Mouse (Mus musculus) midbrain, embryonic 12.5 days (tissue): Measurements from ENCODE around the gene Wnt7a. TPM values are rescaled to one million over a fixed set of nuclear protein-coding genes. Genes with fewer than 3 reads are reported as not detected.

ENCODE experiments used
- ATAC-seq: fragments of 200-750 bp; cut with Nextera tagmentation; 2 replicates; pipeline ENCODE4 v1.8.0; 2017; ENCODE audit warnings: low read depth, moderate TSS enrichment, moderate library complexity; ENCODE audit not compliant: low FRiP score
- H3K27ac ChIP-seq: fragments of 300-500 bp; sonication (generic); replicated peaks from 2 replicates; pipeline ENCODE4 v1.5.1; 2016; ENCODE audit warnings: mild to moderate bottlenecking
- H3K27me3 ChIP-seq: fragments of 300-500 bp; sonication (generic); 2 replicates; pipeline ENCODE4 v1.6.1; 2016; ENCODE audit warnings: mild to moderate bottlenecking
- H3K36me3 ChIP-seq: fragments of 300-500 bp; sonication (generic); 2 replicates; pipeline ENCODE4 v1.6.1; 2016
- H3K4me1 ChIP-seq: fragments of 300-500 bp; sonication (generic); 2 replicates; pipeline ENCODE4 v1.6.1; 2016
- H3K4me2 ChIP-seq: fragments of 300-500 bp; sonication (generic); replicated peaks from 2 replicates; pipeline ENCODE4 v1.6.1; 2016; ENCODE audit warnings: mild to moderate bottlenecking, moderate library complexity
- H3K4me3 ChIP-seq: fragments of 300-500 bp; sonication (generic); 2 replicates; pipeline ENCODE4 v1.5.1; 2016; ENCODE audit warnings: mild to moderate bottlenecking
- H3K9ac ChIP-seq: fragments of 300-500 bp; sonication (generic); replicated peaks from 2 replicates; pipeline ENCODE4 v1.6.1; 2016; ENCODE audit warnings: mild to moderate bottlenecking, moderate library complexity
- H3K9me3 ChIP-seq: fragments of 300-500 bp; sonication (generic); 2 replicates; pipeline ENCODE4 v1.6.1; 2016; ENCODE audit warnings: mild to moderate bottlenecking
- WGBS: fragments of 180-500 bp; shearing (Covaris S2); methylation state at CpG from one replicate; pipeline ENCODE4 v1.1.7; 2016; 5-methylcytosine and 5-hydroxymethylcytosine counted together
- polyA plus RNA-seq: library from polyadenylated mRNA; unstranded; fragments of >200 nt; fragmentation: Nextera tagmentation; extraction: Ambion mirVana; gene quantifications from 2 replicates; pipeline ENCODE4 v1.2.1, GENCODE M21; 2016

Gene Wnt7a
- polyA plus RNA-seq, 1 experiment from 2014 or later: 16.4 TPM

DNA sequence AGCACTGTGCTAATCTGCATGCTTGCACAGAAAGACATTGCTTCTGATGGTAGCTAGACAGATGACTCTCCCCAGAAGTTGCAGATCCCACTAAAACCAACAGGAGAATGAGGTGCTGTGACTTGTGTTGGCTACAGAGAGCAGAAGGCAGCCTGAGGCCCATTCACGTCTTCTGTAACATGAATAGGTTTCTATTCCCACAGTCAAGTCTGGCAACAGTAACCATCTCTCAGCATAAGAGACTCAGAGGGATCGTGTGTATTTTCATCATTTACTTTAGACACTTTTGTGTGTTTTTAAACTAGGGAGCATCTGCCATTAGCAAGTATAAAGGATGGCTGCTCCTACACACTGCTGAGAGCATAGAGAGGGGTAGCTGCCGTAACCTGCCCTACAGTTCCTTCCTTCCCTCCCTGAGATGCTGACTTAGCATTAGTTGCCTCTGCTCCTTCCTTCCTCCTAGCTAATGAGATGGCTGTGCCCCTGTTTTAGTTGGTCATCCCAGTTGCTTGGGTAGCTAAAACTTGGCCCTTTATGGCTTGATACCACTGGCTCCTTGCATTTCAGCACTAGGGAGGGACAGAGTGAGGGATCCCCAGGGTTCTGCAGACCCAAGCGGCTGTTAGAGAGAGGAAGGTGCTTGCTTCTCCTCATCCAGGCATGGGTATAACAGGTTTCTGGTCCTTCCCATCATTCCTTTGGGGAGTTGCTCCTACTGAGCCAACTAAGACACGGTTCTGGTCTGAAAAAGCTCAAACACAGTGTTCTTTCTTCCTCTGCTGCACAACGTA lies 52.1 kb downstream of the Wnt7a start:
- H3K27ac ChIP-seq: no peak overlapping the region
- no peak for ATAC-seq
- WGBS: 86% methylated on average over 6 of the region's 6 CpGs
- 0 out of 2 replicates have a peak, but pooled peaks cover under 1% of the 10 kb centered on the region for H3K36me3 ChIP-seq
- H3K9ac ChIP-seq: no peak overlapping the region
- no peak overlapping the region for H3K4me3 ChIP-seq
- H3K4me2 ChIP-seq: no peak overlapping the region
- no peaks in the 10 kb centered on the region for H3K9me3 ChIP-seq
- H3K4me1 ChIP-seq: peaks cover 4% of the 10 kb centered on the region; the same call in 1 of the 2 replicates
- peaks cover 13% of the 10 kb centered on the region for H3K27me3 ChIP-seq

DNA sequence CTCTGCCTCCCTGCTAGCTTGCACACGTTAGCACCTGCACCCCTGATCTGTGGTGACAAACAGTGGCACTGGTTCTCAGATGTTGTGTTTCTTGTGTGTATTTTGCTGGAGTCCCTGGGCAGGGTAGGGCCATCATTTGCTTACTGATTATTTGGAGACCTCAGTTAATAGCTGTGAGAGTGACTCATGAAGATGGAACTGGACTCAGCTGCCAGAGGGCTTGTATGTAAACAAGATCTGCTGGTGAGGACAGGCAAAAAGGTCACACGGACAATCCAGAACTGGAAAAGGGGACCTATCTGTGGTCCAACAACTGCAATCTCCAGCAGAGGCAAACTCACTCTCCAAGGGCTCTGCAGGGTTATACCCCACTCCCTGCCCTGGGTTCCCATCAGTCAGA lies 52.8 kb downstream of the Wnt7a start:
- Histone ChIP-seq H3K36me3 (no peaks in the 10 kb centered on the region), H3K9ac (no peak overlapping the region), H3K27ac (no peak overlapping the region), H3K9me3 (no peaks in the 10 kb centered on the region), H3K4me3 (no peak overlapping the region), H3K27me3 (peaks cover 13% of the 10 kb centered on the region), H3K4me2 (no peak overlapping the region), H3K4me1 (peaks cover 4% of the 10 kb centered on the region; the same call in 1 of the 2 replicates)
- ATAC-seq: no peak
- WGBS: 68% methylated on average over 2 of the region's 2 CpGs

DNA sequence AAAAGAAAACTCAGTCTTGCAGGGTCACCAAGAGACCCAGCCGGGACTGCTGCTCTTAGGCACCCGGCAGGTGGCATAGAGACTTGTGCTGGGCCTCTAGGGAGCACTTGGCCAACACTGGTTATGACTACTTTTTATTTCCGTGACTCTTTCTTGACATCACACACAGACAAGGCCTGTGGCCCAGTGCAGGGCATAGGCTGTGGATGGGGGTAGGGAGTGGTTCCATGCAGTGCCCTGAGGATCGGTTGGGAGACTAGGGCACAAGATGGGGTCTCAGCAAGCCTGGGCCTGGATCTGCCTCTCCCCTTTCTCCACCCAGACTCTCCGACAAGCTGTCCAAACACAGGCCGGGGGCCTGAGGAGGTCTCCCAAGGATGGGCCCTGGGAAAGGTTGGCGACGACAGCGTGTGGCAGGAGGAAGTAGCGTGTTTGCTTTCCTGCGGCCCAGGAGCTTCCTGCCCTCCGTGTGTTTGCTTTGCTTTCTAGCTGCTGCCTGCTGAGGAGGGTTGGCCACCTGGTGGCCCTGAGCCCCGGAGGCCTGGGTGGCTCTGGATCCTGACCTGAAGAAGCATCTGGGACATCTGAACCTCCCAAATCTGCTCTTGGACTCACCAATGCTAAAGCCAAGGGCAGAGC lies 53.8 kb downstream of the Wnt7a start:
- Histone ChIP-seq H3K9ac (no peak overlapping the region), H3K9me3 (no peaks in the 10 kb centered on the region), H3K36me3 (no peaks in the 10 kb centered on the region), H3K4me3 (no peak overlapping the region), H3K4me1 (peaks cover 4% of the 10 kb centered on the region; the same call in 1 of the 2 replicates), H3K27me3 (peaks cover 13% of the 10 kb centered on the region; the same call in 1 of the 2 replicates), H3K4me2 (no peak overlapping the region), H3K27ac (no peak overlapping the region)
- ATAC-seq: no peak
- 61% methylated on average over 13 of the region's 13 CpGs for WGBS

DNA sequence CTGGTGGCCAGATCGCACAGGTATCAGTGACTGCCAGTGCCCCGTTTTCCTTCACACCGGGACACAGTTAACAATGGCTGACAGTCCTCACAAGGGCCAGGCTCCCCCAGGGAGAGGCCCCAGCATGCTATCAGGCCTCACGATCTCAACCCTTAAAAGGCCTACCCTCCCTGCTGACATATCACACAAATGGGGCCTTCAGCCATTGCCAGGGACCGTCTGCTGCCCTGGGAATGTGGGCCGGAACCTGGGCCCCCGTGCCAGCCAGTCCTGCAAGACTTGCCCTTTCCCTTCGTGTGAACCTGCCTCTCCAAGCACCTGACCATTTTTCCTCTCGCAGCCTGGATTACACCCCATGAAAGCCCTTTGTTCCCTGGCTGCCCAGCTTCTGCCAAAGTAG lies 61.5 kb downstream of the Wnt7a start:
- Histone ChIP-seq H3K4me1 (peaks cover 54% of the 10 kb centered on the region), H3K9me3 (no peaks in the 10 kb centered on the region), H3K27me3 (peaks cover 22% of the 10 kb centered on the region), H3K4me2 (no peak overlapping the region), H3K4me3 (no peak overlapping the region), H3K36me3 (no peaks in the 10 kb centered on the region), H3K9ac (0 out of 2 replicates have a peak overlapping the region, but pooled peaks have one; percentile 8), H3K27ac (no peak overlapping the region)
- 48% methylated on average over 9 of the region's 9 CpGs for WGBS
- ATAC-seq: no peak

DNA sequence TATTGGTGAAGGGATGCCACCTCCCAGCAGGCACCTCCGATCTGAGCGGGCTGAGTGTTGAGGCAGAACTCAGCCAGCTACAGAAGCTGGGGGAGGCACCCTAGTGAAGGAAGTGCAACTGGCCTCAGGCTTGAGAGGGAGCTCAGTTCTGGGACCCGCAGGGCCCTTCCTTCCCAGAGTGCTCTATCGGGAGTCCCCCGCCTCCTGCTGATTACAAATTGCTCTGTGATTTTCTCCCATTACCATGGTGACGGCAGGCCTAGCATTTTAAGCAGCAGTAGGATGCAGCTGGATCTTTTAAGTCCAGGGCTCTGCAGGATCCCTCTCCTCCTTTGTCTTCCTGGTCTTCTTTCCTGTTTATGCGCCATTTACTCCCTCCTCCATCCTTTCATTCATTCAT lies 63.4 kb downstream of the Wnt7a start:
- Histone ChIP-seq H3K4me2 (peak overlapping the region; percentile 27), H3K9ac (0 out of 2 replicates have a peak overlapping the region, but pooled peaks have one; percentile 20)
- WGBS: 4% methylated on average over 7 of the region's 7 CpGs

DNA sequence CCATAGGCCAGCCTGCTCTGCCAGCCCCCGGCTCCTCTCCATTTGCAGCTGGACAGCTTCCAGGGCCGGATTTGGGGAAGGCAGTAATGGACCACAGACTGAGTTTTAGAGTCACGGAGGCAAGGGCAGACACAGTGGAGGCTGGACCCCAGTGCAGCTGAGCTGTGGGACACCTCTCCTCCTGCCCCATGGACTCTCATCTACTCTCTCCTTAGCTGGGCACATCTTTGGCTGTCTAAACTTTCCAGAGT lies 64.3 kb downstream of the Wnt7a start:
- no peak for ATAC-seq
- H3K9ac ChIP-seq: no peak overlapping the region
- peak overlapping the region; percentile 90 for H3K27ac ChIP-seq
- H3K4me2 ChIP-seq: peak overlapping the region; percentile 27
- no peaks in the 10 kb centered on the region for H3K9me3 ChIP-seq
- peaks cover 34% of the 10 kb centered on the region for H3K27me3 ChIP-seq
- no peak overlapping the region for H3K4me3 ChIP-seq
- H3K4me1 ChIP-seq: peaks cover 70% of the 10 kb centered on the region
- WGBS: 7% methylated on average over 3 of the region's 3 CpGs
- H3K36me3 ChIP-seq: no peaks in the 10 kb centered on the region

More for the DNA sequence above, 63.4 kb downstream of the Wnt7a start:
- no peak overlapping the region for H3K4me3 ChIP-seq
- H3K9me3 ChIP-seq: no peaks in the 10 kb centered on the region
- peak; percentile 50 for ATAC-seq
- peak overlapping the region; percentile 90 for H3K27ac ChIP-seq
- peaks cover 70% of the 10 kb centered on the region for H3K4me1 ChIP-seq
- peaks cover 34% of the 10 kb centered on the region for H3K27me3 ChIP-seq
- no peaks in the 10 kb centered on the region for H3K36me3 ChIP-seq

DNA sequence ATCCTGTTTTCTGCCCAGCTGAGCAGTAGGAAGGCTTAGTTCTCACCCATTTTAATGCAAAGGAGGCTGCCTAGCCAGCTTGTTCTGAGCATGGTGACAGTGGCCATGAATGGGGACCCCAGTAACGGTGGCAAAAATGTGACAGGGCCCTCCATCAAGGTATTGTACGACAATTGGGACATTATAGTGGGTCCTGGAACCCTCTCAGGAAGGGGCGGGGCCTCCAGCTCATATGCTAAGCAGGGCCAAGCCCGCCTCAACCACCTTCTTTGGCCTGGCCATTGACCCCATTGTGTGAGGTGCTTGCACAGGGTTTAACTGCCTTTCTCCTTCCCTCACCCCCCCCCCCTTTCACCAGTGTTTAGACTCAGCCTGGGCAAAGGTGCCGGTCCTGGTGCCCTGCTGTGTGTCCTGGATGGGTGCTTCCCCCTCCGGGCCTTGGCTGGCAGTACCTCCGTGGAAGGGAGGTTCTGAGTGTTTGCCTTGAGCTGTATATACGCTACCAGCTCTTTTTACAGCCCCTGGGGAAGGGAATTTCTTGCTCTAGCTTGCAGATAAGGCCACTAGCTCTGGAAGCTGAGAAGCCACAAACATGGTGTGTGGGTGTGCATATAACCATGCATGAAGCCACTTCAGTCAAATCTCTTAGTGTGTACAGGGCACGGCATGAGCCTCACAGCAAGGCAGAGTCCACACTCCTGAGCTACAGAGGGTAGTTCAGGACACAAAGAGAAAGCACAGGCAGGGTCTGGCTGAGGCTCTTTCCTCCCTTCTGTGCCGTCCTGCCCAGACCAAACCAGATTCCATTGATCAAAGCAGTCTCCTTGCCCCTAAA lies 64.9 kb downstream of the Wnt7a start:
- peak overlapping the region; percentile 27 for H3K4me2 ChIP-seq
- 6% methylated on average over 10 of the region's 10 CpGs for WGBS
- H3K27me3 ChIP-seq: peaks cover 39% of the 10 kb centered on the region
- H3K36me3 ChIP-seq: no peaks in the 10 kb centered on the region
- peaks cover 70% of the 10 kb centered on the region for H3K4me1 ChIP-seq
- peak; percentile 81 for ATAC-seq
- no peak overlapping the region for H3K4me3 ChIP-seq
- H3K27ac ChIP-seq: peak overlapping the region; percentile 90
- no peaks in the 10 kb centered on the region for H3K9me3 ChIP-seq
- H3K9ac ChIP-seq: no peak overlapping the region

DNA sequence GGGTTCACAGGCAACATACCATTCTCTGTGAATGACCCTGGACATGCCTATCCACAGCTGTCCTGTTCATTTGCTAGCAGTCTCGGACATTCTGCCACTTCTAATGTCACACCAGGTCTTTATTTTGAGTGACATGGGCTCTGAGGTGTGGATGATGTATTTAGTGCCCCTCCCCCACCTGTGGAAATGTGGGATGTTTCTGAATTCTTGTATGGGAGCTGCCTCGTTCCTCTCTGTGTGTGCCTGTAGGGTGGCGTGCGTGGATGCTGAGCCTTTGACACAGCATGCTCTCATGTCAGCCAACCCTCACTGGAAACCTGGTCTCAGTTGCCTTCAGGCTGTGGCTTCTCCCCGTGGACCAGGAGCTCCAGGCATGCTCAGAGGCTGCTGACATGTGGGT lies 66.1 kb downstream of the Wnt7a start:
- peak overlapping the region; percentile 90 for H3K27ac ChIP-seq
- no peaks in the 10 kb centered on the region for H3K36me3 ChIP-seq
- no peak overlapping the region for H3K4me2 ChIP-seq
- peaks cover 70% of the 10 kb centered on the region for H3K4me1 ChIP-seq
- H3K9me3 ChIP-seq: no peaks in the 10 kb centered on the region
- WGBS: 42% methylated on average over 5 of the region's 5 CpGs
- no peak overlapping the region for H3K4me3 ChIP-seq
- no peak overlapping the region for H3K9ac ChIP-seq
- peak; percentile 5; the same call in 1 of the 2 replicates for ATAC-seq
- H3K27me3 ChIP-seq: peaks cover 48% of the 10 kb centered on the region

DNA sequence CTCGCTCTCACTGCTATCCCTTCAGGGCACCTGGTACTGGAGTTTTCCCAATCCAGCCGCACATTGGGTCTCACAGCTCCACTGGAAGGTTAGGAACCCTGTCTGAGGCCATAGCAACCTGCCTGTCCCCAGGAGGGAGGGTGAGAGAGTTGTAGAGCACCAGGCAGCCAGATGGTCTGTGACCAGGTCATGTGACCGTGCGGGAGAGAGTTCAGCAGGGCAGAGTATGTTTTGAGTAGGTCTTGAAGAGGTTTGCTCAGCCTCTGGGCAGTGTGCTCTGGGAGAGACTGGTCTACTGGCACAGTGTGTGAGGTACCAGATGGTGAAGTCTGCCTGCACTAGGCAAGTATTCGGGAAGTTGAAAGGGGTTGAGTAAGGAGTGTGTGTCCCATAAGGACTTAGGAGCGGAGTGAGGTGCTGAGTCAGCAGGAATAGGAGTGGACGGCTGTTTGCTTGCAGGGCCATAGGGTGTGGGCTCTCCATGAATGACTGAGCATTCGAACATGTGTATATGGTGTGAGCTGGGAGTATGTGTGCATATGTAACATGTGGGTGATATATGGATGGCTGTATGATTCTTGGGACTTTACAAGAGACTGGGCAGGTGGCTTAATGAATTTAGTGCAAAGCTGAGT lies 71.4 kb downstream of the Wnt7a start:
- no peak overlapping the region for H3K4me2 ChIP-seq
- no peak overlapping the region for H3K9ac ChIP-seq
- no peaks in the 10 kb centered on the region for H3K36me3 ChIP-seq
- H3K27me3 ChIP-seq: peaks cover 52% of the 10 kb centered on the region
- no peaks in the 10 kb centered on the region for H3K9me3 ChIP-seq
- WGBS: 80% methylated on average over 8 of the region's 8 CpGs
- H3K27ac ChIP-seq: no peak overlapping the region
- ATAC-seq: no peak
- H3K4me1 ChIP-seq: peaks cover 21% of the 10 kb centered on the region
- no peak overlapping the region for H3K4me3 ChIP-seq

DNA sequence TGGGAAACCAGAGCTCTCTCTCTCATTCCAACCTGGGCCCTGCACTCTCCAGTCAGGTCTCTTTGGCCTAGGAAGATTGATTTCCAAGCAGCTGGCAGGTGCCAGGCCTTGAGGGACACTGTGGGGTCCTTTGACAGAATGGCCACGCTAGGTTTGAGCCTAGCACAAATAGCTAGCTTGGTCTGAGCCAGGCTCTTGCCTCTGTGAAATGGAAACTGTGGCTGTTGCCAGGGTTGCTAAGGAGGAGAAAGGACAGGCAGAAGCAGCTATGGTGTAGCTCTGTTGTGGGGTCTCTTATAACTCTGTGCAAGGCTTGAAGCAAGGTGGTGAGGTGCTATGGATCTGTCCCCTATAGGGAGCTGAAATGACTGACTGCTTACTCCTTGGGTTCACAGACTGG lies 75.7 kb downstream of the Wnt7a start:
- no peaks in the 10 kb centered on the region for H3K36me3 ChIP-seq
- no peak overlapping the region for H3K27ac ChIP-seq
- no peak overlapping the region for H3K9ac ChIP-seq
- peaks cover 28% of the 10 kb centered on the region for H3K27me3 ChIP-seq
- peaks cover 13% of the 10 kb centered on the region for H3K4me1 ChIP-seq
- no peak overlapping the region for H3K4me3 ChIP-seq
- no peaks in the 10 kb centered on the region for H3K9me3 ChIP-seq
- ATAC-seq: no peak
- H3K4me2 ChIP-seq: no peak overlapping the region
- WGBS: 74% methylated on average over 1 of the region's 1 CpGs

DNA sequence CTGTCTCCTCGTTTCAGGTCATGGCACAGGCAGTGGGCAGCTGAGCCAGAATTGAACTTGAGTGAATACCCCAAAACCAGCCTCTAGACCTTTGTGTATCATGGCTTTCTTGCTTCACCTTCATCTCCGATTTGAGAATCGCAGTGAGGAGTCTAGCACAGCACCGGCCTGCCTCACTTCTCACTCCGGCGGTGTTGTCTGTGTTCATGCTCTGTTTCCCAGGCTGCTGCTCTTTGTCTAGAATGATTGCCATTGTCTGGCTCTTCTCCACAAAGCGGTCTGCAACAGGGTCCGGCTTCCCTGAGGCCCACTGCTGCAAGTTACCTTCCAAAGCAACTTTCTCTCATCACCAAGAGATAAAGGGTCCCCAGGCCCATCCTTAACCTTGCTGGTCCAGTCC lies 79.3 kb downstream of the Wnt7a start:
- peaks cover 13% of the 10 kb centered on the region for H3K27me3 ChIP-seq
- no peak overlapping the region for H3K4me2 ChIP-seq
- no peak for ATAC-seq
- no peak overlapping the region for H3K27ac ChIP-seq
- 77% methylated on average over 8 of the region's 8 CpGs for WGBS
- H3K9me3 ChIP-seq: no peaks in the 10 kb centered on the region
- H3K4me3 ChIP-seq: no peak overlapping the region
- no peak overlapping the region for H3K9ac ChIP-seq
- no peaks in the 10 kb centered on the region for H3K36me3 ChIP-seq
- 0 out of 2 replicates have a peak, but pooled peaks cover 8% of the 10 kb centered on the region for H3K4me1 ChIP-seq
